Mouse (Mus musculus): ENCODE data around the gene Eya2.

DNA sequence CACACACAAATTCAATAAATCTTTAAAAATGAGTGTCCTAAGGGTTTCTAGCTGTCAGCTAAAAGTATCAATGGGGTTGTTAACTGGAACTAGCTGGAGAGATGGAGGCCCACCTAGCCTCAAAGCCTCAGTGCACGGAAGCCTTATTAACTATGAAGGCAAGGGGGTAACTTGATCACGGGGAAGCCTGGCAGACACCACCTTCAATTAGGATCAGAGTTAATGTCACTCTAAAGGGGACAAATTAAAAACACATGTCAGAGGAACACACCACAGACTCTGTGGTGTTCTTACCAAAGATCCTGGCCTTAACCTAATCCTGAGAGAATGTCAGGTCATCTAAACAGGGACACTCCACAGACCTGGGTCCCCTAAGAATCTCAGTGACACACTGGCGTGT is 10.3 kb upstream of the Eya2 start:
- no peak for TF ChIP-seq CTCF (IDR thresholded peaks at IDR 0.05 in 2 of 3, conservative IDR thresholded peaks at IDR 0.05 in 1 of 3; ENCODE audit: control insufficient read depth in 1 of 3, insufficient read depth in 1 of 3, low read depth in 2 of 3, low read length in 3 of 3, poor library complexity in 1 of 3, severe bottlenecking in 1 of 3)
- no peak for TF ChIP-seq POLR2A (IDR thresholded peaks at IDR 0.05; ENCODE audit: control insufficient read depth in 1 of 2, insufficient read depth in 1 of 2, low read depth in 1 of 2, low read length in 2 of 2, poor library complexity in 1 of 2)
- TF ChIP-seq GATA1 (IDR thresholded peaks at IDR 0.05; ENCODE audit: low read depth, low read length), result no peak
- no peak for TF ChIP-seq GABPA (IDR thresholded peaks at IDR 0.05; ENCODE audit: low read depth, low read length)
- TF ChIP-seq RCOR1 (IDR thresholded peaks at IDR 0.05; ENCODE audit: low read depth, low read length), result no peak
- TF ChIP-seq JUND (IDR thresholded peaks at IDR 0.05; ENCODE audit: low read depth, low read length), result no peak
